Mouse (Mus musculus): Measurements from ENCODE around the gene Atp5j2. TPM values are rescaled to one million over a fixed set of nuclear protein-coding genes. Genes with fewer than 3 reads are reported as not detected.
"Not testable (repeated sequence)": the region's sequence is repeated elsewhere in the genome, so short reads cannot be mapped to it uniquely, and the experiment has no call there.

The Atp5j2 gene
- polyA plus RNA-seq (2012; rRNA removed) (111 and 190 TPM in 2 replicates), polyA plus RNA-seq (2014; fragmentation: Nextera tagmentation; extraction: Ambion mirVana) (454 and 472 TPM in 2 replicates)

GRCm38 (mm10) chr5:145191962-145192361 lies at the start of gene Atp5j2:
Gene Atp5j2 (minus strand): TSS chr5:145192062.
- WGBS (ENCODE audit: insufficient replicate concordance), result 82% methylated on average over 2 of the region's 2 CpGs
- peaks cover 27% of the 10 kb centered on the region for H3K36me3 ChIP-seq (replicated peaks; ENCODE audit: control insufficient read depth, insufficient read depth, low read depth)
- no peaks in the 10 kb centered on the region for H3K9me3 ChIP-seq (ENCODE audit: control insufficient read depth, low read length)
- no peak for DNase-seq (ENCODE audit: low read depth in 3 of 3, low spot score in 3 of 3)
- H3K4me2 ChIP-seq (ENCODE audit: low read depth), result peak within 1 kb of the TSS; percentile 87
- no peaks in the 10 kb centered on the region for H3K27me3 ChIP-seq (ENCODE audit: control insufficient read depth, insufficient read depth, low read length)
- peak within 1 kb of the TSS; percentile 92 for H3K9ac ChIP-seq (replicated peaks)
- peaks cover 17 to 25% of the 10 kb centered on the region in 2 experiments for H3K4me1 ChIP-seq (replicated peaks; ENCODE audit: control insufficient read depth in 2 of 2, insufficient read depth in 2 of 2, low read length in 1 of 2)
- H3K27ac ChIP-seq, result peak within 1 kb of the TSS; percentile 65
- peak within 1 kb of the TSS; percentile 87 to 95 for H3K4me3 ChIP-seq (ENCODE audit: insufficient read depth in 1 of 2, low read depth in 2 of 2, low read length in 2 of 2)
- no peak for TF ChIP-seq CTCF (IDR thresholded peaks at IDR 0.05; ENCODE audit: low read depth)
- no peak for TF ChIP-seq EP300 (IDR thresholded peaks at IDR 0.05; ENCODE audit: low read depth)
- ATAC-seq (ENCODE audit: insufficient read depth), result no peak

GRCm38 (mm10) chr5:145234636-145235035 lies 42.8 kb upstream of the Atp5j2 start:
- Histone ChIP-seq H3K27ac (no peak overlapping the region), H3K4me2 (ENCODE audit: low read depth) (no peak overlapping the region), H3K4me1 (replicated peaks; ENCODE audit: control insufficient read depth in 2 of 2, insufficient read depth in 2 of 2, low read length in 1 of 2) (peaks cover 3 to 9% of the 10 kb centered on the region in 2 experiments; a peak in 3 of 4 replicates), H3K27me3 (ENCODE audit: control insufficient read depth, insufficient read depth, low read length) (no peaks in the 10 kb centered on the region), H3K9me3 (ENCODE audit: control insufficient read depth, low read length) (no peaks in the 10 kb centered on the region), H3K9ac (replicated peaks) (no peak overlapping the region), H3K4me3 (ENCODE audit: insufficient read depth in 1 of 2, low read depth in 2 of 2, low read length in 2 of 2) (no peak overlapping the region), H3K36me3 (replicated peaks; ENCODE audit: control insufficient read depth, insufficient read depth, low read depth) (peaks cover 44% of the 10 kb centered on the region)
- ATAC-seq (ENCODE audit: insufficient read depth) (no peak), DNase-seq (ENCODE audit: low read depth in 3 of 3, low spot score in 3 of 3) (peak in 1 of 3 experiments; percentile 29)
- peak; percentile 70 for TF ChIP-seq CTCF (IDR thresholded peaks at IDR 0.05; ENCODE audit: low read depth)
- TF ChIP-seq EP300 (IDR thresholded peaks at IDR 0.05; ENCODE audit: low read depth), result no peak

GRCm38 (mm10) chr5:145231893-145232411 lies 40.1 kb upstream of the Atp5j2 start:
- under 1% methylated on average over 48 of the region's 49 CpGs for WGBS (ENCODE audit: insufficient replicate concordance)
- no peak for TF ChIP-seq CTCF (IDR thresholded peaks at IDR 0.05; ENCODE audit: low read depth)
- no peak for TF ChIP-seq EP300 (IDR thresholded peaks at IDR 0.05; ENCODE audit: low read depth)
- Histone ChIP-seq H3K4me3 (ENCODE audit: insufficient read depth in 1 of 2, low read depth in 2 of 2, low read length in 2 of 2) (peak overlapping the region; percentile 92 to 100), H3K9me3 (ENCODE audit: control insufficient read depth, low read length) (no peaks in the 10 kb centered on the region), H3K27me3 (ENCODE audit: control insufficient read depth, insufficient read depth, low read length) (no peaks in the 10 kb centered on the region), H3K27ac (peak overlapping the region; percentile 92), H3K4me2 (ENCODE audit: low read depth) (peak overlapping the region; percentile 67), H3K9ac (replicated peaks) (peak overlapping the region; percentile 99), H3K4me1 (replicated peaks; ENCODE audit: control insufficient read depth in 2 of 2, insufficient read depth in 2 of 2, low read length in 1 of 2) (peaks cover 6 to 9% of the 10 kb centered on the region in 2 experiments; a peak in 3 of 4 replicates), H3K36me3 (replicated peaks; ENCODE audit: control insufficient read depth, insufficient read depth, low read depth) (peaks cover 29% of the 10 kb centered on the region)
- peak; percentile 64 for ATAC-seq (ENCODE audit: insufficient read depth)
- DNase-seq (ENCODE audit: low read depth in 3 of 3, low spot score in 3 of 3), result peak in 1 of 3 experiments; percentile 27

- ATAC-seq (ENCODE audit: insufficient read depth), result peak; percentile 98
- under 1% methylated on average over 42 of the region's 42 CpGs for WGBS (ENCODE audit: insufficient replicate concordance)
- Histone ChIP-seq H3K4me2 (ENCODE audit: low read depth) (peak within 1 kb of the TSS; percentile 67), H3K36me3 (replicated peaks; ENCODE audit: control insufficient read depth, insufficient read depth, low read depth) (peaks cover 27% of the 10 kb centered on the region), H3K27me3 (ENCODE audit: control insufficient read depth, insufficient read depth, low read length) (no peaks in the 10 kb centered on the region), H3K4me3 (ENCODE audit: insufficient read depth in 1 of 2, low read depth in 2 of 2, low read length in 2 of 2) (peak within 1 kb of the TSS; percentile 92 to 100), H3K27ac (peak within 1 kb of the TSS; percentile 92), H3K9ac (replicated peaks) (peak within 1 kb of the TSS; percentile 99), H3K4me1 (replicated peaks; ENCODE audit: control insufficient read depth in 2 of 2, insufficient read depth in 2 of 2, low read length in 1 of 2) (peaks cover 6 to 9% of the 10 kb centered on the region in 2 experiments; a peak in 3 of 4 replicates), H3K9me3 (ENCODE audit: control insufficient read depth, low read length) (no peaks in the 10 kb centered on the region)
- peak; percentile 92 to 95 (median 92) for DNase-seq (ENCODE audit: low read depth in 3 of 3, low spot score in 3 of 3)
- TF ChIP-seq CTCF (IDR thresholded peaks at IDR 0.05; ENCODE audit: low read depth) (no peak), EP300 (IDR thresholded peaks at IDR 0.05; ENCODE audit: low read depth) (peak; percentile 16; the same call in 1 of the 2 replicates)
Measured at GRCm38 (mm10) chr5:145231367-145231871, 39.6 kb upstream of the Atp5j2 start, which contains the start of gene Zfp655. Gene Zfp655 (plus strand): TSS chr5:145231715.

- Histone ChIP-seq H3K9me3 (ENCODE audit: control insufficient read depth, low read length) (no peaks in the 10 kb centered on the region), H3K27me3 (ENCODE audit: control insufficient read depth, insufficient read depth, low read length) (no peaks in the 10 kb centered on the region), H3K36me3 (replicated peaks; ENCODE audit: control insufficient read depth, insufficient read depth, low read depth) (peaks cover 22% of the 10 kb centered on the region), H3K4me1 (replicated peaks; ENCODE audit: control insufficient read depth in 2 of 2, insufficient read depth in 2 of 2, low read length in 1 of 2) (peaks cover 7 to 9% of the 10 kb centered on the region in 2 experiments; a peak in 3 of 4 replicates), H3K27ac (peak overlapping the region; percentile 92; the same call in 1 of the 2 replicates), H3K4me3 (ENCODE audit: insufficient read depth in 1 of 2, low read depth in 2 of 2, low read length in 2 of 2) (peak overlapping the region in 1 of 2 experiments; percentile 100; a peak in 2 of 4 replicates), H3K4me2 (ENCODE audit: low read depth) (peak overlapping the region; percentile 67), H3K9ac (replicated peaks) (peak overlapping the region; percentile 99; the same call in 1 of the 2 replicates)
- no peak for ATAC-seq (ENCODE audit: insufficient read depth)
- TF ChIP-seq CTCF (IDR thresholded peaks at IDR 0.05; ENCODE audit: low read depth), result no peak
- TF ChIP-seq EP300 (IDR thresholded peaks at IDR 0.05; ENCODE audit: low read depth), result no peak
- DNase-seq (ENCODE audit: low read depth in 3 of 3, low spot score in 3 of 3), result no peak
- WGBS (ENCODE audit: insufficient replicate concordance), result 76% methylated on average over 4 of the region's 4 CpGs
Measured at GRCm38 (mm10) chr5:145230641-145231040, 38.8 kb upstream of the Atp5j2 start.

GRCm38 (mm10) chr5:145229283-145229682 lies 37.4 kb upstream of the Atp5j2 start:
- not testable (repeated sequence) for DNase-seq (ENCODE audit: low read depth in 3 of 3, low spot score in 3 of 3); H3K36me3 ChIP-seq (replicated peaks; ENCODE audit: control insufficient read depth, insufficient read depth, low read depth); H3K4me1 ChIP-seq (replicated peaks; ENCODE audit: control insufficient read depth in 2 of 2, insufficient read depth in 2 of 2, low read length in 1 of 2); H3K4me3 ChIP-seq (ENCODE audit: insufficient read depth in 1 of 2, low read depth in 2 of 2, low read length in 2 of 2); H3K27me3 ChIP-seq (ENCODE audit: control insufficient read depth, insufficient read depth, low read length); H3K9me3 ChIP-seq (ENCODE audit: control insufficient read depth, low read length); H3K27ac ChIP-seq; H3K4me2 ChIP-seq (ENCODE audit: low read depth); H3K9ac ChIP-seq (replicated peaks); ATAC-seq (ENCODE audit: insufficient read depth)
- WGBS (ENCODE audit: insufficient replicate concordance), result 71% methylated on average over 6 of the region's 6 CpGs

Measured in liver, embryonic 14.5 days (tissue).